Mouse (Mus musculus): ENCODE results near the gene Arr3.

DNA sequence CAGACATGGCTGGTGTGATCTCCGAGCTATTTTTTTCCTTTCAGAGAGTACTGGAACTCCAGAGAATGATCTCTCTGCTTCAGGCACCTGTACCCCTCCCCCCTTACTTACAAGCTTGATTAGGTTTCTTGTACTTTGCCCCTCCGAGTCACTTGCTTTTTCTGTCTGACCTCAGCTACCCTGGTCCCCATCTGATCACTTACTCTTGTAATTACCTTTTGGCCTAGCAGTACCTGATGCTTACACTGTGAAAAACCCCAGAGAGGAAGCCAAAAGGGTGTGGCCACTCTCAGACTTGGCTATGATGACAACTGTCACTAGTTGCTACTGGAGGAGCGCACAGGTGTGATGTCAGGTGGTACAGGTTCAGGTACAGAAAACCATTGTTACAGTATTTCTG, 13.2 kb downstream of the Arr3 start:
- TF ChIP-seq EP300 (IDR thresholded peaks at IDR 0.05; ENCODE audit: low read depth): no peak
- TF ChIP-seq CTCF (IDR thresholded peaks at IDR 0.05; ENCODE audit: low read depth): no peak
